Mouse (Mus musculus): Measurements from ENCODE around the gene Rbm20. TPM values are rescaled to one million over a fixed set of nuclear protein-coding genes. Genes with fewer than 3 reads are reported as not detected.

The Rbm20 gene
- polyA plus RNA-seq, 1 experiment from 2014 or later, result 0.59 TPM

GRCm38 (mm10) chr19:53792976-53793897 lies 116.1 kb downstream of the Rbm20 start:
- DNase-seq (no peak), ATAC-seq (ENCODE audit: insufficient read depth) (peak; percentile 18; the same call in 1 of the 2 replicates)
- no peak for TF ChIP-seq CTCF (IDR thresholded peaks at IDR 0.05; ENCODE audit: low read depth)
- no peaks in the 10 kb centered on the region for H3K36me3 ChIP-seq (ENCODE audit: insufficient read depth)
- no peaks in the 10 kb centered on the region for H3K9me3 ChIP-seq (ENCODE audit: low read depth, low read length)
- H3K4me3 ChIP-seq (ENCODE audit: low read depth, low read length), result no peak overlapping the region
- WGBS, result 80% methylated on average over 37 of the region's 37 CpGs
- H3K4me1 ChIP-seq (ENCODE audit: insufficient read depth), result no peaks in the 10 kb centered on the region
- no peaks in the 10 kb centered on the region for H3K27me3 ChIP-seq (ENCODE audit: insufficient read depth, low read length)
- no peak overlapping the region for H3K27ac ChIP-seq (ENCODE audit: low read depth)
- H3K9ac ChIP-seq, result no peak overlapping the region
- H3K4me2 ChIP-seq, result no peak overlapping the region

- no peak overlapping the region for H3K9ac ChIP-seq
- H3K4me2 ChIP-seq, result no peak overlapping the region
- WGBS, result 72% methylated on average over 23 of the region's 23 CpGs
- DNase-seq (no peak), ATAC-seq (ENCODE audit: insufficient read depth) (no peak)
- H3K27ac ChIP-seq (ENCODE audit: low read depth), result no peak overlapping the region
- H3K4me1 ChIP-seq (ENCODE audit: insufficient read depth), result no peaks in the 10 kb centered on the region
- H3K9me3 ChIP-seq (ENCODE audit: low read depth, low read length), result no peaks in the 10 kb centered on the region
- no peaks in the 10 kb centered on the region for H3K27me3 ChIP-seq (ENCODE audit: insufficient read depth, low read length)
- H3K36me3 ChIP-seq (ENCODE audit: insufficient read depth), result no peaks in the 10 kb centered on the region
- no peak overlapping the region for H3K4me3 ChIP-seq (ENCODE audit: low read depth, low read length)
- TF ChIP-seq CTCF (IDR thresholded peaks at IDR 0.05; ENCODE audit: low read depth), result no peak
These were observed 117.1 kb downstream of the Rbm20 start for GRCm38 (mm10) chr19:53793994-53794890.

- no peak overlapping the region for H3K27ac ChIP-seq (ENCODE audit: low read depth)
- H3K36me3 ChIP-seq (ENCODE audit: insufficient read depth), result no peaks in the 10 kb centered on the region
- H3K4me2 ChIP-seq, result no peak overlapping the region
- no peak overlapping the region for H3K4me3 ChIP-seq (ENCODE audit: low read depth, low read length)
- H3K27me3 ChIP-seq (ENCODE audit: insufficient read depth, low read length), result no peaks in the 10 kb centered on the region
- WGBS, result 44% methylated on average over 4 of the region's 4 CpGs
- H3K9me3 ChIP-seq (ENCODE audit: low read depth, low read length), result no peaks in the 10 kb centered on the region
- DNase-seq, result peak; percentile 55
- H3K4me1 ChIP-seq (ENCODE audit: insufficient read depth), result no peaks in the 10 kb centered on the region
- TF ChIP-seq CTCF (IDR thresholded peaks at IDR 0.05; ENCODE audit: low read depth), result no peak
- H3K9ac ChIP-seq, result no peak overlapping the region
- no peak for ATAC-seq (ENCODE audit: insufficient read depth)
These were observed 117.9 kb downstream of the Rbm20 start for GRCm38 (mm10) chr19:53794996-53795395.

GRCm38 (mm10) chr19:53796020-53796419 lies 118.9 kb downstream of the Rbm20 start:
- H3K4me3 ChIP-seq (ENCODE audit: low read depth, low read length), result no peak overlapping the region
- no peaks in the 10 kb centered on the region for H3K4me1 ChIP-seq (ENCODE audit: insufficient read depth)
- H3K36me3 ChIP-seq (ENCODE audit: insufficient read depth), result no peaks in the 10 kb centered on the region
- DNase-seq (no peak), ATAC-seq (ENCODE audit: insufficient read depth) (no peak)
- no peak for TF ChIP-seq CTCF (IDR thresholded peaks at IDR 0.05; ENCODE audit: low read depth)
- no peak overlapping the region for H3K27ac ChIP-seq (ENCODE audit: low read depth)
- no peak overlapping the region for H3K9ac ChIP-seq
- no peaks in the 10 kb centered on the region for H3K9me3 ChIP-seq (ENCODE audit: low read depth, low read length)
- no peaks in the 10 kb centered on the region for H3K27me3 ChIP-seq (ENCODE audit: insufficient read depth, low read length)
- WGBS, result 67% methylated on average over 5 of the region's 5 CpGs
- no peak overlapping the region for H3K4me2 ChIP-seq

GRCm38 (mm10) chr19:53797770-53798169 lies 120.7 kb downstream of the Rbm20 start:
- Histone ChIP-seq H3K27me3 (ENCODE audit: insufficient read depth, low read length) (no peaks in the 10 kb centered on the region), H3K36me3 (ENCODE audit: insufficient read depth) (no peaks in the 10 kb centered on the region), H3K9ac (no peak overlapping the region), H3K4me1 (ENCODE audit: insufficient read depth) (no peaks in the 10 kb centered on the region; the same call in none of the 2 replicates), H3K4me2 (no peak overlapping the region), H3K27ac (ENCODE audit: low read depth) (no peak overlapping the region), H3K9me3 (ENCODE audit: low read depth, low read length) (no peaks in the 10 kb centered on the region), H3K4me3 (ENCODE audit: low read depth, low read length) (no peak overlapping the region)
- 57% methylated on average over 10 of the region's 10 CpGs for WGBS
- TF ChIP-seq CTCF (IDR thresholded peaks at IDR 0.05; ENCODE audit: low read depth), result no peak
- DNase-seq (peak; percentile 28), ATAC-seq (ENCODE audit: insufficient read depth) (no peak)

- H3K4me2 ChIP-seq, result no peak overlapping the region
- no peaks in the 10 kb centered on the region; the same call in none of the 2 replicates for H3K4me1 ChIP-seq (ENCODE audit: insufficient read depth)
- DNase-seq (no peak), ATAC-seq (ENCODE audit: insufficient read depth) (no peak)
- WGBS, result 57% methylated on average over 11 of the region's 11 CpGs
- no peaks in the 10 kb centered on the region for H3K36me3 ChIP-seq (ENCODE audit: insufficient read depth)
- no peaks in the 10 kb centered on the region for H3K27me3 ChIP-seq (ENCODE audit: insufficient read depth, low read length)
- TF ChIP-seq CTCF (IDR thresholded peaks at IDR 0.05; ENCODE audit: low read depth), result no peak
- no peak overlapping the region for H3K27ac ChIP-seq (ENCODE audit: low read depth)
- H3K9me3 ChIP-seq (ENCODE audit: low read depth, low read length), result no peaks in the 10 kb centered on the region
- no peak overlapping the region for H3K4me3 ChIP-seq (ENCODE audit: low read depth, low read length)
- no peak overlapping the region for H3K9ac ChIP-seq
These were observed 122.8 kb downstream of the Rbm20 start for GRCm38 (mm10) chr19:53799885-53800284.
